Mouse (Mus musculus): ENCODE data around the gene Rln3.

DNA sequence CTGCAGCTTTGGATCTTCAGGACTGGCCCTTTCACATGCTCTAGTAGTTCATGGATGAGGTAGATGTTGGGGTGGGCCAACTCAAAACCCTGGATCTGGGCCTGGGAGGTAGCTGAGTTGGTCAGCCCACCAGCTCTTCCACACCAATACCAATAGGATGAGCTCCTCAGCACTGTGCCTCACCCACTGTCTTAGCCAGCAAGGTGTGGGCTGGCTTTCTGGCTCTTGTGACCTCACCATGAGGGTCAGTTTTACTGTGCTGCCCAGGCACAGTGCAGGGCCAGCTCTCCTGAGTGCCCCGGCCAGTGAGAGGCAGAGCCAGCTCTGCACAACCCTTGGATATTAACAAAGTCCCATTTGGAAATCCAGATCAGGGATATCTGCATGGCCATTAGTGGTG is 13.0 kb upstream of the Rln3 start:
- TF ChIP-seq CTCF (IDR thresholded peaks at IDR 0.05; ENCODE audit: borderline replicate concordance, extremely low read depth, insufficient read depth, insufficient read length) (no peak), POLR2A (IDR thresholded peaks at IDR 0.05; ENCODE audit: borderline replicate concordance, extremely low read depth, insufficient read depth, insufficient read length, poor library complexity, severe bottlenecking) (no peak)
